Mouse (Mus musculus) thymus, adult 18-20 months (tissue): ENCODE results near the gene Col6a5.
"Not testable (repeated sequence)": the region's sequence is repeated elsewhere in the genome, so short reads cannot be mapped to it uniquely, and the experiment has no call there.

Experiments used
- DNase-seq, 2 experiments: peaks; one replicate each; pipeline ENCODE4 v3.0.0; 2022; ENCODE audit warnings: mixed read lengths in 2 of 2

Col6a5 gene

GRCm38 (mm10) chr9:105907411-105907810 is 53.0 kb downstream of the Col6a5 start:
- no peak for DNase-seq

- no peak for DNase-seq
These were observed 72.9 kb downstream of the Col6a5 start for GRCm38 (mm10) chr9:105887521-105887920.

GRCm38 (mm10) chr9:105884656-105885430 is 75.6 kb downstream of the Col6a5 start:
- DNase-seq = no peak

- no peak for DNase-seq
These were observed 79.7 kb downstream of the Col6a5 start for GRCm38 (mm10) chr9:105880743-105881142.

- DNase-seq = no peak
These were observed 81.9 kb downstream of the Col6a5 start for GRCm38 (mm10) chr9:105878365-105879108.

- DNase-seq = no peak
These were observed 84.3 kb downstream of the Col6a5 start for GRCm38 (mm10) chr9:105876124-105876523.

- no peak for DNase-seq
These were observed 88.8 kb downstream of the Col6a5 start for GRCm38 (mm10) chr9:105871643-105872042.

GRCm38 (mm10) chr9:105857773-105858172 is 102.7 kb downstream of the Col6a5 start:
- no peak for DNase-seq

- no peak for DNase-seq
These were observed 107.7 kb downstream of the Col6a5 start for GRCm38 (mm10) chr9:105852778-105853065.

- no peak for DNase-seq
These were observed 108.2 kb downstream of the Col6a5 start for GRCm38 (mm10) chr9:105852015-105852777.

- no peak for DNase-seq
These were observed 109.4 kb downstream of the Col6a5 start for GRCm38 (mm10) chr9:105851011-105851410.

GRCm38 (mm10) chr9:105848396-105848795 is 112.0 kb downstream of the Col6a5 start:
- DNase-seq = no peak

- no peak for DNase-seq
These were observed 113.2 kb downstream of the Col6a5 start for GRCm38 (mm10) chr9:105847261-105847660.

- not testable (repeated sequence) for DNase-seq
These were observed 119.1 kb downstream of the Col6a5 start for GRCm38 (mm10) chr9:105841386-105841785.

GRCm38 (mm10) chr9:105839147-105839515 is 121.3 kb downstream of the Col6a5 start:
- no peak for DNase-seq

GRCm38 (mm10) chr9:105838396-105839146 is 121.9 kb downstream of the Col6a5 start:
- DNase-seq = no peak

GRCm38 (mm10) chr9:105835587-105835986 is 124.9 kb downstream of the Col6a5 start:
- no peak for DNase-seq

GRCm38 (mm10) chr9:105834799-105835198 is 125.6 kb downstream of the Col6a5 start:
- DNase-seq = no peak

GRCm38 (mm10) chr9:105831291-105831690 is 129.2 kb downstream of the Col6a5 start:
- no peak for DNase-seq

- DNase-seq = no peak
These were observed 132.6 kb downstream of the Col6a5 start, which contains the start of gene Col6a6 for GRCm38 (mm10) chr9:105827791-105828385. Gene Col6a6 (minus strand): TSS chr9:105828160.

- DNase-seq = no peak
These were observed 133.3 kb downstream of the Col6a5 start for GRCm38 (mm10) chr9:105827076-105827647.

GRCm38 (mm10) chr9:105820711-105821110 is 139.7 kb downstream of the Col6a5 start:
- DNase-seq = no peak
